8 mouse cellular contexts compared by ENCODE assay signal in the genomic region with DNA sequence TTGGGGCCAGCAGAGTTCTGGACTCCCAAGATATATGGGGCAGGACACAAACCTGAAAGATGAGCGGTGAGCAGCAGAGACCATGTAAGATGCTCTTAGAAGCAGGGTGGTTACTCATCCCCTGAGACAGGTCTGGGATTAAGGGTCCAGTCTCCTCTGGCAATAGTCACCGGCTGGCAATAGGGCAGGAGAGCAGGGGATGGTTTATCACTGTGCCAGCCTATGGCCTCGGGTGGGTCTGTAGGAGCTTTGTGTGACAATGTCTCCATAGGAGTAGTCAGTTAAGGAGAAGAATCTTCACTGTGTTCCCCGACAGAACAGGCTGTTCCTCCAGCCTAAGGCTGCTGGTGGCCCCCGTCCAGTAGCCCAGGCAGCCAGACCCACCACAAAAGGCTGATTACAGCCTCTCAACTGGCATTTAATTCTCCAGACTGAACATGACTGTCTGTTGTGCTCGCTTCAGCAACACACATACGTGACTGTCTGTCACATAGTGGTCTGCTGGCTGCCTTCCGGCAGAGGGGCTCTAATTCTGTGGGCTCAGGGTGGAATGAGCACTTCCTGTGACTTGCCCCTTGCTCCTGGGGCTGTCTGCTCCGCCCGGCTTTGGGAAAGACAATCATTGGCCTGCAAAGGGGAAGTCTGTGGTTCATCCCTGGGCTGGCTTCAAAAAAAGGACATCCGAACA. TPM values are rescaled to one million over a fixed set of nuclear protein-coding genes. Genes with fewer than 3 reads are reported as not detected.
DNase-seq lines count a peak whose midpoint lies in the region; ATAC-seq and TF ChIP-seq lines count a peak whose summit lies in the region.

No protein-coding gene starts in this region.

- TF ChIP-seq CTCF in stomach, postnatal 0 days (IDR thresholded peaks at IDR 0.05; ENCODE audit: low read depth) = no peak

- peak; percentile 7 for DNase-seq in cerebellum, adult 8-10 months
- DNase-seq in cerebellum, adult 18-20 months = no peak
- peak; percentile 72 for DNase-seq in 416B (ENCODE audit: low read depth)
- DNase-seq in stomach, postnatal 0 days (ENCODE audit: low spot score) = no peak
- DNase-seq in adrenal gland, postnatal 36 days = no peak
- DNase-seq in ovary, postnatal 10 days (ENCODE audit: low spot score) = no peak

- H3K4me2 ChIP-seq in forebrain, embryonic 16.5 days (ENCODE audit: low read length) = peak overlapping the region; percentile 12
- peak overlapping the region; percentile 77 for H3K4me2 ChIP-seq in limb, embryonic 15.5 days
- H3K4me2 ChIP-seq in stomach, postnatal 0 days (replicated peaks; ENCODE audit: low read depth) = peak overlapping the region; percentile 92

- no peak for TF ChIP-seq EP300 in stomach, postnatal 0 days (optimal IDR thresholded peaks at IDR 0.05)

- peak overlapping the region; percentile 26; the same call in 1 of the 2 replicates for H3K9ac ChIP-seq in forebrain, embryonic 16.5 days (replicated peaks; ENCODE audit: low read depth, low read length)
- H3K9ac ChIP-seq in limb, embryonic 15.5 days = no peak overlapping the region
- H3K9ac ChIP-seq in stomach, postnatal 0 days (ENCODE audit: low read length) = peak overlapping the region; percentile 35

- no peak overlapping the region for H3K4me3 ChIP-seq in forebrain, embryonic 16.5 days (replicated peaks; ENCODE audit: low read length)
- peak overlapping the region; percentile 83 for H3K4me3 ChIP-seq in limb, embryonic 15.5 days
- H3K4me3 ChIP-seq in stomach, postnatal 0 days (ENCODE audit: low read depth, low read length) = peak overlapping the region; percentile 98

- H3K9me3 ChIP-seq in forebrain, embryonic 16.5 days (ENCODE audit: control insufficient read depth, low read length) = no peaks in the 10 kb centered on the region
- H3K9me3 ChIP-seq in limb, embryonic 15.5 days = no peaks in the 10 kb centered on the region
- H3K9me3 ChIP-seq in stomach, postnatal 0 days (ENCODE audit: control insufficient read depth, low read length) = no peaks in the 10 kb centered on the region

- H3K27ac ChIP-seq in forebrain, embryonic 16.5 days (ENCODE audit: low read length) = peak overlapping the region; percentile 12; the same call in 1 of the 2 replicates
- H3K27ac ChIP-seq in limb, embryonic 15.5 days = peak overlapping the region; percentile 55; the same call in 1 of the 2 replicates
- 0 out of 2 replicates have a peak overlapping the region, but pooled peaks have one; percentile 8 for H3K27ac ChIP-seq in stomach, postnatal 0 days (replicated peaks)

- WGBS in forebrain, embryonic 16.5 days = 73% methylated on average over 11 of the region's 11 CpGs
- 68% methylated on average over 11 of the region's 11 CpGs for WGBS in limb, embryonic 15.5 days
- 61% methylated on average over 11 of the region's 11 CpGs for WGBS in stomach, postnatal 0 days

- ATAC-seq in forebrain, embryonic 16.5 days = no peak
- no peak for ATAC-seq in limb, embryonic 15.5 days (ENCODE audit: insufficient number of reproducible peaks, low FRiP score, low TSS enrichment, low read depth)
- no peak for ATAC-seq in stomach, postnatal 0 days (ENCODE audit: low FRiP score, low TSS enrichment)

- no peaks in the 10 kb centered on the region for H3K36me3 ChIP-seq in forebrain, embryonic 16.5 days (ENCODE audit: control insufficient read depth, insufficient read depth)
- peaks cover 22% of the 10 kb centered on the region for H3K36me3 ChIP-seq in limb, embryonic 15.5 days
- no peaks in the 10 kb centered on the region; the same call in 1 of the 2 replicates for H3K36me3 ChIP-seq in stomach, postnatal 0 days (ENCODE audit: control insufficient read depth, insufficient read depth, low read length)

- H3K4me1 ChIP-seq in forebrain, embryonic 16.5 days (replicated peaks; ENCODE audit: control insufficient read depth, insufficient read depth, low read length) = peaks cover 41% of the 10 kb centered on the region
- H3K4me1 ChIP-seq in limb, embryonic 15.5 days = peaks cover 78% of the 10 kb centered on the region
- peaks cover 34% of the 10 kb centered on the region for H3K4me1 ChIP-seq in stomach, postnatal 0 days (replicated peaks; ENCODE audit: control insufficient read depth, insufficient read depth)

- H3K27me3 ChIP-seq in forebrain, embryonic 16.5 days (replicated peaks; ENCODE audit: control insufficient read depth, insufficient read depth, low read length) = no peaks in the 10 kb centered on the region
- H3K27me3 ChIP-seq in limb, embryonic 15.5 days = no peaks in the 10 kb centered on the region
- no peaks in the 10 kb centered on the region for H3K27me3 ChIP-seq in stomach, postnatal 0 days (ENCODE audit: control insufficient read depth, insufficient read depth, low read length)

RNA-seq across cellular contexts. Expression of a gene that starts 3.1 kb away (rescaled TPM):
- 319 and 342 TPM in 2 replicates for polyA plus RNA-seq in forebrain, embryonic 16.5 days (2015; fragmentation: Nextera tagmentation; extraction: Ambion mirVana)
- polyA plus RNA-seq in limb, embryonic 15.5 days (2015; fragmentation: Nextera tagmentation; extraction: Ambion mirVana) = 692 and 762 TPM in 2 replicates
- polyA plus RNA-seq in stomach, postnatal 0 days (2015; fragmentation: Nextera tagmentation; extraction: Ambion mirVana) = 372 and 381 TPM in 2 replicates
- total RNA-seq in adrenal gland, postnatal 36 days (2021) = 100 to 1,000 TPM; 689 to 765 TPM

RNA-seq across cellular contexts. Expression of a gene that starts 13.4 kb away (rescaled TPM):
- polyA plus RNA-seq in forebrain, embryonic 16.5 days (2015; fragmentation: Nextera tagmentation; extraction: Ambion mirVana) = 99.7 and 109 TPM in 2 replicates
- polyA plus RNA-seq in limb, embryonic 15.5 days (2015; fragmentation: Nextera tagmentation; extraction: Ambion mirVana) = 97.1 and 98.8 TPM in 2 replicates
- 44.7 and 46.9 TPM in 2 replicates for polyA plus RNA-seq in stomach, postnatal 0 days (2015; fragmentation: Nextera tagmentation; extraction: Ambion mirVana)
- 10 to 100 TPM; 32.4 to 33.3 TPM for total RNA-seq in adrenal gland, postnatal 36 days (2021)

RNA-seq across cellular contexts. Expression of a gene that starts 38.8 kb away (rescaled TPM):
- polyA plus RNA-seq in forebrain, embryonic 16.5 days (2015; fragmentation: Nextera tagmentation; extraction: Ambion mirVana) = 1.1 and 1.2 TPM in 2 replicates
- 22.1 and 22.8 TPM in 2 replicates for polyA plus RNA-seq in limb, embryonic 15.5 days (2015; fragmentation: Nextera tagmentation; extraction: Ambion mirVana)
- polyA plus RNA-seq in stomach, postnatal 0 days (2015; fragmentation: Nextera tagmentation; extraction: Ambion mirVana) = 2.0 and 3.3 TPM in 2 replicates
- under 1 TPM in 1 of 2 experiments, not detected in 1; 0.43 TPM for total RNA-seq in adrenal gland, postnatal 36 days (2021)

RNA-seq across cellular contexts. Expression of a gene that starts 50.5 kb away (rescaled TPM):
- 1.0 and 1.1 TPM in 2 replicates for polyA plus RNA-seq in forebrain, embryonic 16.5 days (2015; fragmentation: Nextera tagmentation; extraction: Ambion mirVana)
- 1.1 and 2.1 TPM in 2 replicates for polyA plus RNA-seq in limb, embryonic 15.5 days (2015; fragmentation: Nextera tagmentation; extraction: Ambion mirVana)
- polyA plus RNA-seq in stomach, postnatal 0 days (2015; fragmentation: Nextera tagmentation; extraction: Ambion mirVana) = 17.8 and 21.2 TPM in 2 replicates
- total RNA-seq in adrenal gland, postnatal 36 days (2021) = 1 to 10 TPM; 2.9 to 7.6 TPM

RNA-seq across cellular contexts. Expression of a gene that starts 50.8 kb away (rescaled TPM):
- polyA plus RNA-seq in forebrain, embryonic 16.5 days (2015; fragmentation: Nextera tagmentation; extraction: Ambion mirVana) = 0.32 and 0.53 TPM in 2 replicates
- 7.2 and 8.3 TPM in 2 replicates for polyA plus RNA-seq in limb, embryonic 15.5 days (2015; fragmentation: Nextera tagmentation; extraction: Ambion mirVana)
- 0.61 and 0.98 TPM in 2 replicates for polyA plus RNA-seq in stomach, postnatal 0 days (2015; fragmentation: Nextera tagmentation; extraction: Ambion mirVana)
- under 1 TPM; 0.59 to 0.63 TPM for total RNA-seq in adrenal gland, postnatal 36 days (2021)

Comparison
In these comparisons a context has a peak if more than half of its experiments do, and no peak if none do; other contexts are left out.
1. DNase-seq: peak in cerebellum, adult 8-10 months (single experiment) and 416B (single experiment); none in cerebellum, adult 18-20 months (0 of 2), stomach, postnatal 0 days (single experiment), adrenal gland, postnatal 36 days (0 of 2) and ovary, postnatal 10 days (single experiment).
2. H3K4me2 ChIP-seq: peak in every context shown above with its lines; median percentile 92 in stomach, postnatal 0 days; 77 in limb, embryonic 15.5 days; 12 in forebrain, embryonic 16.5 days.
3. Peak in every context shown above with its lines, with median percentiles within 50 percentile points of each other: H3K27ac ChIP-seq.